Mouse (Mus musculus): Measurements from ENCODE around the gene Cdk14. TPM values are rescaled to one million over a fixed set of nuclear protein-coding genes. Genes with fewer than 3 reads are reported as not detected.

Gene Cdk14
- total RNA-seq, 2 experiments from 2014 or later = 0.46 to 0.60 TPM

- no peak for ATAC-seq (replicated peaks; ENCODE audit: poor library complexity, severe bottlenecking)
Measured at GRCm38 (mm10) chr5:4766719-4767118, 653.4 kb downstream of the Cdk14 start.

- ATAC-seq (replicated peaks; ENCODE audit: poor library complexity, severe bottlenecking) = no peak
Measured at GRCm38 (mm10) chr5:4761891-4762290, 658.2 kb downstream of the Cdk14 start.

- ATAC-seq (replicated peaks; ENCODE audit: poor library complexity, severe bottlenecking) = no peak
Measured at GRCm38 (mm10) chr5:4758331-4759080, 661.6 kb downstream of the Cdk14 start.

GRCm38 (mm10) chr5:4757902-4758301 lies 662.2 kb downstream of the Cdk14 start, which contains the start of gene Fzd1:
TSS of gene Fzd1 (minus strand) at chr5:4758035.
- peak; percentile 91 for ATAC-seq (replicated peaks; ENCODE audit: poor library complexity, severe bottlenecking)

GRCm38 (mm10) chr5:4756871-4757711 lies 663.0 kb downstream of the Cdk14 start:
- peak; percentile 21 for ATAC-seq (replicated peaks; ENCODE audit: poor library complexity, severe bottlenecking)

- peak; percentile 2; the same call in 1 of the 2 replicates for ATAC-seq (replicated peaks; ENCODE audit: poor library complexity, severe bottlenecking)
Measured at GRCm38 (mm10) chr5:4756001-4756681, 664.0 kb downstream of the Cdk14 start.

GRCm38 (mm10) chr5:4755326-4755725 lies 664.8 kb downstream of the Cdk14 start:
- no peak for ATAC-seq (replicated peaks; ENCODE audit: poor library complexity, severe bottlenecking)

- no peak for ATAC-seq (replicated peaks; ENCODE audit: poor library complexity, severe bottlenecking)
Measured at GRCm38 (mm10) chr5:4754701-4755281, 665.3 kb downstream of the Cdk14 start.

Other genes starting within 250 kb of the Cdk14 start
- not detected in 2 replicates for gene 1700015F17Rik, start 58.8 kb upstream of the Cdk14 start, total RNA-seq (2014; fragmentation: Nextera tagmentation)
- not detected in 2 replicates for gene 1700015F17Rik, start 58.8 kb upstream of the Cdk14 start, total RNA-seq (2017)
- gene Cldn12, start 94.6 kb upstream of the Cdk14 start, total RNA-seq (2014; fragmentation: Nextera tagmentation) = 1.4 and 3.4 TPM in 2 replicates
- gene Cldn12, start 94.6 kb upstream of the Cdk14 start, total RNA-seq (2017) = 4.2 and 7.5 TPM in 2 replicates
- 24.7 and 27.8 TPM in 2 replicates for gene Gtpbp10, start 139.2 kb upstream of the Cdk14 start, total RNA-seq (2014; fragmentation: Nextera tagmentation)
- 31.3 and 37.1 TPM in 2 replicates for gene Gtpbp10, start 139.2 kb upstream of the Cdk14 start, total RNA-seq (2017)
- not detected in 2 replicates for gene Gm8773, start 153.5 kb upstream of the Cdk14 start, total RNA-seq (2014; fragmentation: Nextera tagmentation)
- gene Gm8773, start 153.5 kb upstream of the Cdk14 start, total RNA-seq (2017) = not detected in 2 replicates
- not detected in 2 replicates for gene Cfap69, start 243.9 kb upstream of the Cdk14 start, total RNA-seq (2014; fragmentation: Nextera tagmentation)
- gene Cfap69, start 243.9 kb upstream of the Cdk14 start, total RNA-seq (2017) = not detected in 2 replicates

Measured in granulocyte monocyte progenitor cell, adult 5-6 weeks (primary cell).